Mouse (Mus musculus) brain, embryonic 14.5 days (tissue): Measurements from ENCODE around the gene Alpk3.
A peak's percentile ranks its signal among the peaks of the same experiment; 100 is the strongest.

Source experiments
- CTCF ChIP-seq: fragments of 200-500 bp; IDR thresholded peaks from 2 replicates; pipeline ENCODE4 v1.5.1; 2012; ENCODE audit warnings: inconsistent platforms, mild to moderate bottlenecking, moderate library complexity, borderline replicate concordance; ENCODE audit not compliant: insufficient read depth, insufficient read length; ENCODE audit errors: extremely low read depth
- POLR2A ChIP-seq: fragments of 200-500 bp; IDR thresholded peaks from 2 replicates; pipeline ENCODE4 v1.6.1; 2012; ENCODE audit warnings: mild to moderate bottlenecking, inconsistent platforms, borderline replicate concordance; ENCODE audit not compliant: poor library complexity, insufficient read depth, insufficient read length, severe bottlenecking; ENCODE audit errors: extremely low read depth

DNA sequence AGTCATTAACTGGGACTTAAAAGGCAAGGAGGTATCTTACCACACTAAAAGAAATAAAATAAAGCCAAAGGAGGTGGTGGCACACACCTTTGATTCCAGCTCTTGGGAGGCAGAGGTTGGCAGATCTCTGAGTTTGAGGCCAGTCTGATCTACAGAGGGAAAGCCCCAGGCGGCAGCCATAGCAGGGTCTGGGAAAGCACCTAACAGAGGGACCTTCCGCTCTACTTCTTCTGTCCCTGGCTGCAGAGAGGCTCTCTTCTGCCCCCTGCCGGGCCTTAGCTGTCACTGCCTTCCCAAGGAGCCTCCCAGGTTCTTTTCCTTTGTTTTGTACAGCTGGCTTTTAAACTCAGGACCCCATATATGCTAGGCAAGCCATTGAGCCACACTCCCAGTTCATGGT, 97.6 kb downstream of the Alpk3 start:
- no peak for TF ChIP-seq POLR2A
- peak; percentile 96 for TF ChIP-seq CTCF
